Mouse (Mus musculus) midbrain, embryonic 14.5 days (tissue): ENCODE measurements around the gene Myof. TPM values are rescaled to one million over a fixed set of nuclear protein-coding genes. Genes with fewer than 3 reads are reported as not detected.

Experiments used
- ATAC-seq: fragments of 200-750 bp; cut with Nextera tagmentation; 2 replicates; pipeline ENCODE4 v1.8.0; 2017; ENCODE audit warnings: moderate number of reproducible peaks, moderate library complexity; ENCODE audit not compliant: low FRiP score, low TSS enrichment
- DNase-seq: peaks from one replicate; pipeline ENCODE4 v3.0.0-alpha.2; 2015
- H3K27ac ChIP-seq: fragments of 300-500 bp; sonication (generic); replicated peaks from 2 replicates; pipeline ENCODE4 v1.5.1; 2014; ENCODE audit warnings: mild to moderate bottlenecking, low read depth, low read length, moderate library complexity
- H3K27me3 ChIP-seq: fragments of 300-500 bp; sonication (generic); 2 replicates; pipeline ENCODE4 v1.6.1; 2014; ENCODE audit warnings: low read length, control low read depth, mixed read lengths; ENCODE audit not compliant: control insufficient read depth, insufficient read depth
- H3K36me3 ChIP-seq: fragments of 300-500 bp; sonication (generic); 2 replicates; pipeline ENCODE4 v1.6.1; 2014; ENCODE audit warnings: low read length, control low read depth; ENCODE audit not compliant: control insufficient read depth, insufficient read depth
- H3K4me1 ChIP-seq: fragments of 300-500 bp; sonication (generic); 2 replicates; pipeline ENCODE4 v1.6.1; 2014; ENCODE audit warnings: mild to moderate bottlenecking, antibody characterized with exemption, low read length, control low read depth; ENCODE audit not compliant: control insufficient read depth, insufficient read depth
- H3K4me2 ChIP-seq: fragments of 300-500 bp; sonication (generic); 2 replicates; pipeline ENCODE4 v1.6.1; 2014; ENCODE audit warnings: mild to moderate bottlenecking, low read length, moderate library complexity
- H3K4me3 ChIP-seq: fragments of 300-500 bp; sonication (generic); replicated peaks from 2 replicates; pipeline ENCODE4 v1.5.1; 2014; ENCODE audit warnings: low read depth, low read length
- H3K9ac ChIP-seq: fragments of 300-500 bp; sonication (generic); replicated peaks from 2 replicates; pipeline ENCODE4 v1.6.1; 2014; ENCODE audit warnings: mild to moderate bottlenecking, low read length, moderate library complexity
- H3K9me3 ChIP-seq: fragments of 300-500 bp; sonication (generic); 2 replicates; pipeline ENCODE4 v1.6.1; 2016; ENCODE audit warnings: low read length, control low read depth, mixed read lengths; ENCODE audit not compliant: control insufficient read depth
- WGBS: fragments of 180-500 bp; shearing (Covaris S2); extraction: QIAGEN DNeasy Blood & Tissue Kit; methylation state at CpG from one replicate; pipeline ENCODE4 v1.1.7; 2014; 5-methylcytosine and 5-hydroxymethylcytosine counted together
- polyA plus RNA-seq: library from polyadenylated mRNA; unstranded; fragments of >200 nt; fragmentation: Nextera tagmentation; extraction: Ambion mirVana; gene quantifications from 2 replicates; pipeline ENCODE4 v1.2.1, GENCODE M21; 2014

The Myof gene
- polyA plus RNA-seq, 1 experiment from 2014 or later = 1.1 TPM

DNA sequence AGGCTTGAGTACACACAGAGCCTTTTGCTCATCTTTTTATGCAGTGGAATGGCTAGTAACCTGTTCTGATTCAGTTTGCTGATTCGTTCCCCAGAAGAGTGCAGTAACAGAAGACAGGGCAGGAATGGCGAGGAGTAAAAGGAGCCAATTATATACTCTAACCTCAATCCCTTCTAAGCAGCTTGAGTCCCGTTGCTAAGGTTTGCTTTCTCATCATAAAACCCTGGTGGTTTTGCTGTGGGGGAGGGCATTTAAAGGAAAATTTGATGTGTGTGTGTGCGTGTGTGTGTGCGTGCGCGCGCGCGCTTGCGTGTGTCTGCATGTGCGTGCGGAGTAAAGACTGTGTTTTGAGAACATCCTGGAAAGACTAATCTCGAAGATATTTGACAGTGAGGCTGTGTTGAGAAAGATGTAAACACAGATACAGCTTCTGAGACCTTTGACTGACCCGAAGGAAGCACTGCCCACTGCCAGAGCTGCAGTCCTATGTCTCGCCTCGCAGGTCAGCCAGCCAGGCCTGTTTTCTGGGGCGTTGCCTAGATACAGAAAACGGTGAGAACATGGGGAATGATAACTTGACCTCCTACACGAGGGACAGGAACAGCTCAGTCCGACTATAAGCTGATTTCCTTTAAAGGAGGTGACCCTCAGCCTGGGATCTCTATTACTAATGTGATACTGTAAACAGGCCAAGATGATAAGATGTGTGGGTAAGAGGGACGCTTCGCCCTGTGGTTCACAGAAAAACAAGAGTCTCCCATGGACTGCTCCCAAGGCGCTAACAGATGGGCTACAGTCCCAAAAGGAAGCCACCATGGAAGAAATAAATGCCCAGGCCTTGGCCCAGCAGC lies 39.5 kb downstream of the Myof start:
- Histone ChIP-seq H3K9me3 (no peaks in the 10 kb centered on the region), H3K27ac (no peak overlapping the region), H3K9ac (no peak overlapping the region), H3K4me3 (no peak overlapping the region), H3K36me3 (no peaks in the 10 kb centered on the region), H3K4me1 (no peaks in the 10 kb centered on the region), H3K27me3 (no peaks in the 10 kb centered on the region), H3K4me2 (no peak overlapping the region)
- ATAC-seq (no peak), DNase-seq (no peak)
- 76% methylated on average over 24 of the region's 24 CpGs for WGBS

DNA sequence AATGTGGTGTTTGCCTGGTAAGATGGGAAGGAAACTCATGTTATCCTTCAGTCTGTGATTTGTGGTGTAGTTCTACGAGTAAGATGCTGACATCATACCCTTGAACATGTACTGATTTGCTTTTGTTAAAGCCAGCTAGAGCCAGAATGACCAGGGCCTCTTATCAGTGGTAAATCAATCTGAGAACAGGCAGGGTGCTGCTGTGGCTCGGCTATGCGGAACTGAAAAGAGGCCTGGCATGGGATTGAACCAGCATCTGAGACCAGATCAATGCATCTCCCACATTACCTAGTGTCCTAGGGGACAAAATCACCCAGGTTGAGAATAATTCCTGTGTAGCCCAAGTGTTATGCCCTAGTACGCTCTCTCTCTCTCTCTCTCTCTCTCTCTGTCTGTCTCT lies 40.6 kb downstream of the Myof start:
- H3K27ac ChIP-seq = no peak overlapping the region
- no peaks in the 10 kb centered on the region for H3K27me3 ChIP-seq
- DNase-seq (no peak), ATAC-seq (no peak)
- no peaks in the 10 kb centered on the region for H3K36me3 ChIP-seq
- WGBS = 88% methylated on average over 4 of the region's 4 CpGs
- H3K4me1 ChIP-seq = no peaks in the 10 kb centered on the region
- H3K4me3 ChIP-seq = no peak overlapping the region
- no peak overlapping the region for H3K4me2 ChIP-seq
- H3K9ac ChIP-seq = no peak overlapping the region
- H3K9me3 ChIP-seq = no peaks in the 10 kb centered on the region

- Histone ChIP-seq H3K9ac (no peak overlapping the region), H3K4me2 (no peak overlapping the region), H3K9me3 (no peaks in the 10 kb centered on the region), H3K4me3 (no peak overlapping the region), H3K36me3 (no peaks in the 10 kb centered on the region), H3K27me3 (no peaks in the 10 kb centered on the region), H3K27ac (no peak overlapping the region), H3K4me1 (no peaks in the 10 kb centered on the region)
- DNase-seq (no peak), ATAC-seq (no peak)
- WGBS = 93% methylated on average over 4 of the region's 4 CpGs
Measured at GRCm38 (mm10) chr19:38000990-38001389, 42.4 kb downstream of the Myof start.

- no peak overlapping the region for H3K9ac ChIP-seq
- no peak overlapping the region for H3K4me3 ChIP-seq
- no peak for ATAC-seq
- no peak overlapping the region for H3K27ac ChIP-seq
- no peak for DNase-seq
- no peak overlapping the region for H3K4me2 ChIP-seq
- WGBS = 91% methylated on average over 2 of the region's 2 CpGs
- H3K36me3 ChIP-seq = no peaks in the 10 kb centered on the region
- H3K9me3 ChIP-seq = no peaks in the 10 kb centered on the region
- no peaks in the 10 kb centered on the region for H3K4me1 ChIP-seq
- no peaks in the 10 kb centered on the region for H3K27me3 ChIP-seq
Measured at GRCm38 (mm10) chr19:37999941-38000340, 43.4 kb downstream of the Myof start.

DNA sequence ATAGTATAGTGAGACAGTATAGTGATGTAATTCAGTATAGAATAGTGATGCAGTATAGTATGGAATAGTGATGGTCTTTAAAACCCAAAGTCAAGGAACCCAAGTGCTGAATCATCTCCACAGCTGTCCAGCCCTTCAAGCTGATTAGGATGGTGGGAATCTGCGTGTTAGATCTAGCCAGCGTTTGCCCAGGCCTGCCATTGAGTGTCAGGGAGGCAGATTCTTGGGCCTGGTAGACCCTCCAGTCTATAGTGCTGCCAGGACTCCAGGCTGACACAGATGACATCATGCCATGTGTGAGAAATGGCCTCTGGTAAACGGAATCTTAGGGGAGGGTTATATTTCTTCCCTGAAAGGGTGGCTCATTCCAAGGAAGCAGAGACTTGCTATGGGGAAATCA lies 49.1 kb downstream of the Myof start:
- no peaks in the 10 kb centered on the region for H3K36me3 ChIP-seq
- no peak overlapping the region for H3K4me2 ChIP-seq
- no peaks in the 10 kb centered on the region for H3K27me3 ChIP-seq
- no peak overlapping the region for H3K27ac ChIP-seq
- whole genome bisulfite sequencing = 87% methylated on average over 3 of the region's 3 CpGs
- no peak overlapping the region for H3K4me3 ChIP-seq
- H3K9ac ChIP-seq = no peak overlapping the region
- DNase-seq (no peak), ATAC-seq (no peak)
- H3K9me3 ChIP-seq = no peaks in the 10 kb centered on the region
- peaks cover 3% of the 10 kb centered on the region; the same call in 1 of the 2 replicates for H3K4me1 ChIP-seq

GRCm38 (mm10) chr19:37992184-37992554 lies 51.2 kb downstream of the Myof start:
- Histone ChIP-seq H3K4me1 (peaks cover 3% of the 10 kb centered on the region; the same call in 1 of the 2 replicates), H3K4me3 (no peak overlapping the region), H3K27me3 (no peaks in the 10 kb centered on the region), H3K27ac (peak overlapping the region; percentile 52), H3K9me3 (no peaks in the 10 kb centered on the region), H3K9ac (no peak overlapping the region), H3K36me3 (no peaks in the 10 kb centered on the region), H3K4me2 (peak overlapping the region; percentile 33)
- no peak for ATAC-seq
- WGBS = 46% methylated on average over 2 of the region's 2 CpGs
- DNase-seq = no peak

DNA sequence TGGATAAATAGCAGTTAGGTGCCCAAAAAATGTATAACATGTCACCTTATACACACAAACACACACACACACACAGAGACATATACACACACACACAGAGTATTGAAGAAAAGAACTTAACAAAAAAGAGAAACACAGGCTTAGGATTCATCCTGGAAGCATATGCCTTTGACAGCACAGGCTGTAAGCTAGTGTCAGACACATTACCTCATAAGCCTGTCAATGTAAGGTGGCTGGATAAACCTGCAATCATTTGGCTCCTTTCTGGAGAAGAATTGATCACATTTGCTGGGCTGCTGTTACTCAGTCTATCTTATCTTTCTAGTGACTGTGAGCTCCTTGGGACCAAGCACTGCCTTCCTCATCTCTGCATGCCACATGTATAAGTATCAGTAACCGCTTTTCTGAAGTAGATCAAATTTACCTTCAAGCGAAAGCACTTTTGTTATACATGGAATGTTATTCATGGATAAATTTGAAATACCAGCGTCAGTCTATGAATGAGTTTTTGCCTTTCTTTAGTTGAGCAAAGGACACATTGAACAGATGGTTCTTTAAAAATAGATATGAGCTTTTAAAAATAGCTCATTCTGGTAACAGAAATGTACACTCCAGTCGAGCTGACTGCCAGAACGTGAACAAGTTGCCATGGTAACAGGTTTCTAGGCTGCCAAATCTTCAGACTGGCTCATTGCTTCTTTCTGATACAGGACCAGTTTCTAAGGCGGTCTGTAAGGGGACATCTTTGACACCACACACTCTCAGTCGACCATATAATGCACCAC lies 51.8 kb downstream of the Myof start:
- H3K4me1 ChIP-seq = peaks cover 3% of the 10 kb centered on the region; the same call in 1 of the 2 replicates
- 32% methylated on average over 7 of the region's 7 CpGs for WGBS
- no peaks in the 10 kb centered on the region for H3K36me3 ChIP-seq
- H3K9me3 ChIP-seq = no peaks in the 10 kb centered on the region
- no peak overlapping the region for H3K4me3 ChIP-seq
- peak; percentile 77 for ATAC-seq
- no peaks in the 10 kb centered on the region for H3K27me3 ChIP-seq
- H3K9ac ChIP-seq = no peak overlapping the region
- H3K4me2 ChIP-seq = peak overlapping the region; percentile 33
- peak; percentile 87 for DNase-seq
- H3K27ac ChIP-seq = peak overlapping the region; percentile 52

DNA sequence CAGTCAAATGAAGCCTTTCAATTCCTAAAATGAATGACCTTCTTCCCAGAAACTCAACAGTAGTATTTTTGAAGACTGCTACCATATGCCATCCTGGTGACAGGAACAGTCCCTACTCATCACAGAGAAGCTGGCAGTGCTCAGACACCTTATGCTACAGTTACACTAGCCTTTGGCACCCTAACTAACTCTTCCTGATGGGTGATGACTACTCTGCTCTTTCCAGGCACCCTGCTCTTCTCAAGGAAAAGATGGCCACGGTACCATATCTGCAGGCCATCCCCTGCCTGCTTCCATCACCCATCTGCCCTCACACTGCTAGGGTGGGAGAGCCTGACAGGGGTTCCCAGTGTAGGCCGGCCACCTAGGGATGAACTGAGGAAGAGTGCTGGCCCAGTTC lies 53.4 kb downstream of the Myof start:
- H3K27ac ChIP-seq = no peak overlapping the region
- 88% methylated on average over 2 of the region's 2 CpGs for WGBS

More for the DNA sequence above, 53.4 kb downstream of the Myof start:
- no peaks in the 10 kb centered on the region for H3K36me3 ChIP-seq
- H3K4me2 ChIP-seq = no peak overlapping the region
- DNase-seq (no peak), ATAC-seq (no peak)
- H3K9me3 ChIP-seq = no peaks in the 10 kb centered on the region
- H3K4me1 ChIP-seq = peaks cover 3% of the 10 kb centered on the region; the same call in 1 of the 2 replicates
- no peak overlapping the region for H3K9ac ChIP-seq
- H3K27me3 ChIP-seq = no peaks in the 10 kb centered on the region
- H3K4me3 ChIP-seq = no peak overlapping the region
